Mouse (Mus musculus) stomach, postnatal 0 days (tissue): ENCODE measurements at regions not wholly inside any gene's neighbourhood (a gene's known extent, or its start where the extent isn't known, plus 50 kb on each side); places are given as distances from the start of the nearest gene placed in this dataset.

ENCODE experiments used
- CTCF ChIP-seq: IDR thresholded peaks from 2 replicates; pipeline ENCODE4 v1.5.1; 2016; ENCODE audit warnings: antibody characterized with exemption, low read depth, mild to moderate bottlenecking, moderate library complexity
- EP300 ChIP-seq: optimal IDR thresholded peaks from 2 replicates; pipeline ENCODE3; 2016; ENCODE audit warnings: antibody characterized with exemption

GRCm38 (mm10) chr17:80801451-80801983 is 73.2 kb upstream of the Map4k3 start:
- TF ChIP-seq CTCF (no peak), EP300 (no peak)
